Mouse (Mus musculus) brain, embryonic 18.5 days (tissue): ENCODE results near the gene Itga10.
"Not testable (repeated sequence)": the region's sequence is repeated elsewhere in the genome, so short reads cannot be mapped to it uniquely, and the experiment has no call there.

Experiments used
- DNase-seq: peaks from one replicate; pipeline ENCODE4 v3.0.0-alpha.2; 2012; ENCODE audit warnings: low read depth, low spot score

Itga10 gene

GRCm38 (mm10) chr3:96680269-96680956 is 35.0 kb downstream of the Itga10 start:
- no peak for DNase-seq

GRCm38 (mm10) chr3:96683496-96683895 is 38.1 kb downstream of the Itga10 start:
- DNase-seq, result no peak

- no peak for DNase-seq
Measured at GRCm38 (mm10) chr3:96684151-96684821, 38.9 kb downstream of the Itga10 start.

GRCm38 (mm10) chr3:96684822-96685156 is 39.4 kb downstream of the Itga10 start:
- no peak for DNase-seq

- DNase-seq, result not testable (repeated sequence)
Measured at GRCm38 (mm10) chr3:96686057-96686456, 40.7 kb downstream of the Itga10 start.

GRCm38 (mm10) chr3:96688854-96689253 is 43.5 kb downstream of the Itga10 start:
- DNase-seq, result no peak

- no peak for DNase-seq
Measured at GRCm38 (mm10) chr3:96690298-96690697, 44.9 kb downstream of the Itga10 start.

- DNase-seq, result no peak
Measured at GRCm38 (mm10) chr3:96692506-96692905, 47.1 kb downstream of the Itga10 start.

GRCm38 (mm10) chr3:96693579-96693978 is 48.2 kb downstream of the Itga10 start:
- DNase-seq, result no peak

- DNase-seq, result no peak
Measured at GRCm38 (mm10) chr3:96696198-96696765, 50.9 kb downstream of the Itga10 start, which contains the start of gene Pias3. Gene Pias3, plus strand, starts transcription at chr3:96696384.

GRCm38 (mm10) chr3:96696766-96697732 is 51.7 kb downstream of the Itga10 start:
- no peak for DNase-seq

- DNase-seq, result no peak
Measured at GRCm38 (mm10) chr3:96698993-96699690, 53.8 kb downstream of the Itga10 start.

- DNase-seq, result no peak
Measured at GRCm38 (mm10) chr3:96700376-96700775, 55.0 kb downstream of the Itga10 start.

GRCm38 (mm10) chr3:96701003-96701402 is 55.6 kb downstream of the Itga10 start:
- DNase-seq, result no peak

GRCm38 (mm10) chr3:96704778-96705177 is 59.4 kb downstream of the Itga10 start:
- DNase-seq, result no peak

- DNase-seq, result no peak
Measured at GRCm38 (mm10) chr3:96706217-96706616, 60.8 kb downstream of the Itga10 start.

- DNase-seq, result no peak
Measured at GRCm38 (mm10) chr3:96706984-96707383, 61.6 kb downstream of the Itga10 start.

- no peak for DNase-seq
Measured at GRCm38 (mm10) chr3:96707903-96708683, 62.7 kb downstream of the Itga10 start, which contains the start of gene Nudt17. Gene Nudt17, minus strand, starts transcription at chr3:96708562.

- DNase-seq, result no peak
Measured at GRCm38 (mm10) chr3:96708684-96709064, 63.3 kb downstream of the Itga10 start.
